Mouse (Mus musculus): ENCODE measurements around the gene Cdx2. TPM values are rescaled to one million over a fixed set of nuclear protein-coding genes. Genes with fewer than 3 reads are reported as not detected.

Cdx2 gene
- not detected for total RNA-seq (2021)
- long read RNA-seq, experiment 1, result 0 reads
- long read RNA-seq, experiment 2, result 0 reads

DNA sequence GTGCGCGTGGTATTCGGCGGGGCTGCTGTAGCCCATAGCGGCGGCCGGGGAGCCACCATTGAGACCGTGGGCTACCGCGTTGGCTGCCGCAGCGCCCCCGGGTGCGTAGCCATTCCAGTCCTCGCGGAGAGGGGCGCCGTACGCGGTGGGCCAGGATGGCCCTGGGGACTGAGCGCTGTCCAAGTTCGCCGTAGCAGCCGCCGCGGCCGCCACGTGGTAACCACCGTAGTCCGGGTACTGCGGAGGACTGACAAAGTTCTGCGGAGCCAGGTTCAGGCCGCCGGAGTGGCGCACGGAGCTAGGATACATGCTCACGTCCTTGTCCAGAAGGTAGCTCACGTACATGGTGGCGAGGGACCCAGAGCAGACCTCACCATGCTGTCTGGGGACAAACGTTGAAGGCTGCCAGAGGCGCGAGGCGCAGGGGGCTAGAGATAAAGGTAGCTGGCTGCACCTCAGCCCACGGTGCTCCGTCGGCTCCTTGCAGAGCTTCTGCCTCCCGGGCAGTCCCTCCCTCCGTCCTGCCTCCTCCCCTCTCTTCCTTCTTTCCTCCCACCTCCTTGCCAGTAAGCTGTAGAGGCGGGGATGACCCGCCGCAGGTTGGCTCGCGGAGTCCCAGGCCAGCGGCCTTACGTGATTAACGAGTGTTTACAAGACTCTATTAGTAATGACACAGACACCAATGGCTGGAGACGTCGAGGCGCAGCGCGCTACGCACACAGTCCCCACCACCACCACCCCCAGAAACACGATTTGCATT, at the start of gene Cdx2:
Gene Cdx2 (minus strand): TSS at position 633 of the 760 bp plus-strand sequence.
- Histone ChIP-seq H3K27ac (no peak within 1 kb of the TSS), H3K4me3 (no peak within 1 kb of the TSS)
- intact Hi-C loops (cut with DNase I), result loop anchor here (10.0 kb wide), 1 partner anchor 418 kb away; the partner anchor contains the start of gene Flt1
- TF ChIP-seq CTCF (IDR thresholded peaks at IDR 0.05), result no peak
- no peak for DNase-seq (ENCODE audit: extremely low spot score in 1 of 2, low spot score in 2 of 2)

DNA sequence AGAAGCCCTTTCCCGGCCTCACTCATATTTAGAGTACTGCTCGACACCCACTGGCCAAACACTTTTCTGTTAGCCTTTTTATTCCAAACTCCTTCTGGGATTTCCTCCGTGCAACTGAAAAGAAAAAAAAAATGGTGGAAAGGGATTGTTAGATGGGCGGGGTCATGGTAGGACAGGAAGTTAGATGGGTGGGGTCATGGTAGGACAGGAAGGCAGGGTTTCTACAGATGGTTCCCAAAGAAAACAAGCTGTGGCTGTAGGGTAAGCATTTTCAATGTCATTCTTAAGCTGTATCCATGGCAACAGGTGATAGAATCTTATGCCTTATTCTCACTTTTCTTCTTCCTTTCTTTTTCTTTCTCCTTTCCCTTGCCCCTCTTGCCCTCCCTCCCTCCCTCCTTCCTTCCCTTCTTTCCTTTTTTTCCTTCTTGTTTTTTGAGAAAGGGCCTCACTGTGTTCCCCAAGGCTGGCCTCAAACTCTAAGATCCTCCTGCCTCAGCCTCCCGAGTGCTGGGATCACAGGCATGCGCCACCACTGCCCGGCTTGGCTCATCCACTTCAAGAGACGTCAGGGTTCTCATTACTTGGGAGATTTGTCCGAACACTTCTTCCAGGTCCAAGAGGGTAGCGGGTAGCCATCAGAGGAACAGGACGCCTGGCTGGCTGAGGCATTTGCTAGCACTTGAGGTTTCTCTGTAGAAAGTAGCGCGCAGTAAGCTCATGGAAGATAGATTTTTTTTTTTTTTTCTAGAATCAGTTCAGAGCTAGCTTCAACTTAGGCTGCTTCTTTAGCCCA, 49.4 kb upstream of the Cdx2 start:
- no peak for TF ChIP-seq CTCF (IDR thresholded peaks at IDR 0.05)
- intact Hi-C loops (cut with DNase I), result no loop called here
- no peak overlapping the region for H3K27ac ChIP-seq
- no peak overlapping the region for H3K4me3 ChIP-seq
- no peak for DNase-seq (ENCODE audit: extremely low spot score in 1 of 2, low spot score in 2 of 2)

DNA sequence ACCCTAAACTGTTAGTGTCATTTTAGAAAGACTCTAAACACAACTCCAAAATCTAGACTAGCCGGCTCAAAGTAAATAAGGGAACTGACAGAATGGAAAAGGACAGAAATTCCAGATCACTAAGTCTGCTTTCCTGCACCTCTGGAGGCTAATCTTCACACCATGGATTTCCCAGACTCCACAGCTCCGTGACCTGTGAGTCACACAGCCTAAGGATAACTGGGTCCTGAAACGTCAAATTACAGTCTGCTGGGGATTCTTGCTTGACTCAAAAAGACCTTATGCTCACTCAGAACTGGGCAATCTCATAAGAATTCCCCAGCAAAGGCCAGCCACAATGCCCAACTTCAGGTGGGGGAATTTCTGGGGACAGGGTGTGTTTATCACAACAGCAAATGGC, 48.7 kb upstream of the Cdx2 start:
- TF ChIP-seq CTCF (IDR thresholded peaks at IDR 0.05), result no peak
- Histone ChIP-seq H3K27ac (no peak overlapping the region), H3K4me3 (no peak overlapping the region)
- intact Hi-C loops (cut with DNase I), result no loop called here
- DNase-seq (ENCODE audit: extremely low spot score in 1 of 2, low spot score in 2 of 2), result no peak

GRCm38 (mm10) chr5:147354985-147355384, 47.9 kb upstream of the Cdx2 start:
- no peak for TF ChIP-seq CTCF (IDR thresholded peaks at IDR 0.05)
- H3K27ac ChIP-seq, result no peak overlapping the region
- intact Hi-C loops (cut with DNase I), result no loop called here

GRCm38 (mm10) chr5:147354161-147354780, 47.2 kb upstream of the Cdx2 start:
- H3K27ac ChIP-seq, result no peak overlapping the region
- DNase-seq (ENCODE audit: extremely low spot score in 1 of 2, low spot score in 2 of 2), result peak; percentile 48 to 53
- no peak overlapping the region for H3K4me3 ChIP-seq
- intact Hi-C loops (cut with DNase I), result no loop called here
- no peak; the same call in none of the 2 replicates for TF ChIP-seq CTCF (IDR thresholded peaks at IDR 0.05)

More at GRCm38 (mm10) chr5:147354985-147355384, 47.9 kb upstream of the Cdx2 start:
- no peak for DNase-seq (ENCODE audit: extremely low spot score in 1 of 2, low spot score in 2 of 2)
- H3K4me3 ChIP-seq, result no peak overlapping the region

GRCm38 (mm10) chr5:147351931-147352330, 44.9 kb upstream of the Cdx2 start:
- no peak for TF ChIP-seq CTCF (IDR thresholded peaks at IDR 0.05)
- intact Hi-C loops (cut with DNase I), result no loop called here

GRCm38 (mm10) chr5:147345981-147346380, 38.9 kb upstream of the Cdx2 start:
- Histone ChIP-seq H3K27ac (no peak overlapping the region), H3K4me3 (no peak overlapping the region)
- no peak for TF ChIP-seq CTCF (IDR thresholded peaks at IDR 0.05)
- no peak for DNase-seq (ENCODE audit: extremely low spot score in 1 of 2, low spot score in 2 of 2)
- intact Hi-C loops (cut with DNase I), result no loop called here

More at GRCm38 (mm10) chr5:147351931-147352330, 44.9 kb upstream of the Cdx2 start:
- no peak for DNase-seq (ENCODE audit: extremely low spot score in 1 of 2, low spot score in 2 of 2)
- no peak overlapping the region for H3K4me3 ChIP-seq
- H3K27ac ChIP-seq, result no peak overlapping the region

DNA sequence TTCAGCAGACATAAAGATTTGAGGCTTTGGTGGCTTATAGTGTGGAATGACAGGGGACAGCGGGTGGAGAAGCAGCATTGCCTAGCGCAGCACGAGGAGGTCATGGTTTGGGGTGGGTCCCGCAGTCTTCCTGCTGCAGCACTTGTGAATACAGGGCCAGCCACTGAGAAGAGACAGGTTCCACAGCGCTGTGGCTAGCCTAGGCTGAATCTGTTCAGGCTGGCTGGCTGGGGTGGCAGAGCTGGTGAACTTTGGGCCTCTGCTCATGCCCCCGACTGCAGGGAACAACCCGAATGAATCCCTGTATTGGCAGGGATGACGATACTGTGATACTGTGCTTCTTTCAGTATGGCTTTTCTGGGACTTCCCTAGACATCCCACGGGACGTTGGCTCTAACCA, 36.8 kb upstream of the Cdx2 start:
- intact Hi-C loops (cut with DNase I), result no loop called here
- DNase-seq (ENCODE audit: extremely low spot score in 1 of 2, low spot score in 2 of 2), result no peak
- Histone ChIP-seq H3K27ac (no peak overlapping the region), H3K4me3 (no peak overlapping the region)
- TF ChIP-seq CTCF (IDR thresholded peaks at IDR 0.05), result no peak

DNA sequence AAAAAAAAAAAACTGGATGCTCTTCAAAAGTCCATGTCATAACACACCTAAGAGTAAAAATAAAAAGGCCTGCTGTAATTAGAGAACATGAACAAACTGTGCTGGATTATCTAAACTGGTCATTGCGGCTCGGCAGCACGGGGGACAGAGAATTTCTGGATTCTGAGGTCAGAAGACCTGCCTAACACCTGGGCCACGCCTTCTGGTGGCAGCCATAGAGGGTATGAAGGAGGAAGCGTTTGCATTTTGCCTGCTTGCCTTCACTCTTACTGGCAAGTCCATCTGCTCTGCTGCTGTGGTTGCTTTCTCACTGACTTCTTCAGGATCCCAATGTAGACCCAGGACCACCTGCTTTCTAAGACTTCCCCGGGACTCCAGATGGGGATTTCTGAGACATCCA, 35.8 kb upstream of the Cdx2 start:
- Histone ChIP-seq H3K4me3 (no peak overlapping the region), H3K27ac (no peak overlapping the region)
- DNase-seq (ENCODE audit: extremely low spot score in 1 of 2, low spot score in 2 of 2), result no peak
- TF ChIP-seq CTCF (IDR thresholded peaks at IDR 0.05), result no peak
- intact Hi-C loops (cut with DNase I), result no loop called here

DNA sequence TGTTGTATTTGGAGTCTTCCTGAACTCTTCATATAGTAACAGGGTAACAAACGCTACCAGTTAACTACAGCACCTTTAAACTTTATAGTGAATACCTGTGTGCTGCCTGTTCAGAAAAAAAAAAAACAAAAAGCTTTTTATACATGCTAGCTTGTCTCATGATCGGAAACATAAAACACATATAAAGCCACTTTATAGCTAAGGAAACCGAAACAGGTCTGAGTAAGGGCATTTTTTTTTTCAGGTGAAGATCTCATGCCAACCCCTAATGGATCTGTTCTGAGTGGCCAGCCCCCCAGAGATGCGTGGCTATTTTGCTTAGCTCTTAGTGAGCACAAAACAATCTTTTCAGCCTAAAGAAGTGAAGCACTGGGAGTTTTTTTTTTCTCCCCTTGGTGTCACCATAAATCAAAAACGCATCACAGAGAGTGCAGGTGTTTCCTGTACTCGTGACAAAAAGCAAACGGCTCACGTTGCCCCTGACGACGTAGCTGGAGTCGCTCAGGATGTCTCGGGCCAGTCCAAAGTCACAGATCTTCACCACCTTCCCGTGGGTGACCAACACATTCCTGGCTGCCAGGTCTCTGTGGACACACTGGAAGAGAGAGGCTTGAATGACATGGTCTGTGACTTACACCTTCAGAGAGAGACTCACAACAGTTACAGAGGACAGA, 33.8 kb upstream of the Cdx2 start:
- H3K4me3 ChIP-seq, result no peak overlapping the region
- DNase-seq (ENCODE audit: extremely low spot score in 1 of 2, low spot score in 2 of 2), result no peak
- no peak for TF ChIP-seq CTCF (IDR thresholded peaks at IDR 0.05)
- no peak overlapping the region for H3K27ac ChIP-seq
- intact Hi-C loops (cut with DNase I), result no loop called here

DNA sequence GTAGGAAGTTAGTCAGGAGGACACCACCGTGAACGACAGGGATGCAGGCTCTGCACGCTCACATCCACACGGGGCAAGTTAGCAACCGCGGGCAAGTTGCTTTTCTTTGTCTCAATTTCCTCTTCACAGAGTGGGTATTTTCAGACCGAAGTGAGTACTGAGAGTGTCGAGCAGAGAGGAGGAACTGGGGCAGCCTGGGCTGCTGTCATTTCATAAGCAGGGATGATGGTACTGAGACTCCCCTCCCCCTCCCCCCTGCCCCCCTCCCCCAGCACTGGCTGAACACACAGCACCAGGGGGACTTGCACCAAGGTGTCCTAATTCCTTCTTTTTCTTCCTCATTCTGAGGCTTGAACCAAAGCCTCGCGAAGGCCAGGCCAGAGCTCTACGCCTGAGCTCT, 32.5 kb upstream of the Cdx2 start:
- Histone ChIP-seq H3K27ac (no peak overlapping the region), H3K4me3 (no peak overlapping the region)
- TF ChIP-seq CTCF (IDR thresholded peaks at IDR 0.05), result no peak
- no peak for DNase-seq (ENCODE audit: extremely low spot score in 1 of 2, low spot score in 2 of 2)
- intact Hi-C loops (cut with DNase I), result no loop called here
